Mouse (Mus musculus) heart, adult 9 months (tissue): ENCODE measurements at regions not wholly inside any gene's neighbourhood (a gene's known extent, or its start where the extent isn't known, plus 50 kb on each side); places are given as distances from the start of the nearest gene placed in this dataset.

Experiments
- DNase-seq, 2 experiments: peaks; one replicate each; pipeline ENCODE4 v3.0.0; 2022; ENCODE audit warnings: low spot score in 2 of 2

DNA sequence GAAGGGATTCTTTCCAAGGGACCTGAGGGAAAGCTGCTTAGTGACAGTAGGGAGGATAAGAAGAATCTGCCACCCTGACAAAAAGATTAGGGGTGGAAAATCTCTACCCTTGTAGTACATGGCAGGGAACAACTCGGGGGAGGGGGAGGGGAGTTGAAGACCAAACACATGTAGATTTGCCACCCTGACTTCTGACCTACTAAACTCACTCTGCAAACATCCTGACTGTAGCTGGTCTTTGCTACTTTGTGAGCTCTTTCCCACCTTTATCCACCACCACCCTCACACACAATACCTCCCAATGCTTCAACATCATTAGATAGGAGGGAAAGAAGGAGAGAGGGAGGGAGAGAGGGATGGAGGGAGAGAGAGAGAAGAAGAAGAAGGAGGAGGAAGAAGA lies 140.4 kb upstream of the BC052040 start:
- no peak for DNase-seq

DNA sequence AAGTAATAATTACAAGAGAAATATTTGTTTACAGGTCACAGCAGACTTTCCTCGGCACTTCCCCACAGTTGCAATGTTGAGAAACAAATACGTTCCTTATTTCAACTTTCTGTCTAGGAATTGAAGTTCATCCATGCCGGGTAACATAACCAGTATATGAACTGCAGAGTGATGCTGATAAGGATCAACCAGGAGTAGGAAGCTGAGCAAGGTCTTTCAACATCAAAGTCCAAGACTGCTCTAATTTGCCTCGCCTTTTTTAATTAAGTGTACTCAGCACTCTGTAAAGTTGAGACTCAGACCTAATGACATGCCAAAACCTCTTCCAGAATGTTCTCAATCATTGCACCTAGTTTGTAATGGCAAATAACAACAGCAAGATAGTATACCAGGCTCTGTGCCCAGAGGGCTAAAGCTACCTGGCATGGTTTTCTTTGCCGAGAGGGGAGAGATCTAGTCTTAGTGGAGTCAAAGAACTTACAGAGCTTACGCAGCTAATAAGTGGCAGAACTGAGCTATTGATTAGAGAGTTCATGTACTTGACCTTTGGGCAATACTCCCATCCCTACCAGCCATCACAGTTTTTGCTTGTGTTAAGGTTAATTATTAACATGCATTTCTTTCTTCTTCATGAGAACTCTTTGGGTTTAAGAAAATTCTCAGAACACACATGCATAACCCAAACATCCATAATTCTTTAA lies 131.6 kb upstream of the BC052040 start:
- DNase-seq, result no peak

DNA sequence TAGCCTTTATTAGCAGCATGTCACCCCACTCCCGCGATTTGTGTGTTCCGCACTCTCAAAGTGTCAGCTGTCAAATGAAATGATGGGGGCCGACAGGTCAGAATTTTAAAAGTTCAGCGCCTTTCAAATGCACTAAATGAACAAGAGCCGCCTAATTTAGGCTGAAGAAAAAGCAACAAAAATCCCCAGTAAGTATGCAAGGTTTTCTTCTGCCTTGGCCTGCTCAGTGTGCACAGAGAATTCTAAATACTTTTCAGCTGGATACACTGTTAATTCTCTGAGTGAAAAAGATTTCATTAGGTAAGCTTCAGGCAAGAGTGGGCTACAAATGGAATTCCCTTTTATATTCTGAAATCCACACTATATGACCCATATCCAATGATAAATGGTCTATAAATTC lies 125.9 kb upstream of the BC052040 start:
- DNase-seq, result no peak

DNA sequence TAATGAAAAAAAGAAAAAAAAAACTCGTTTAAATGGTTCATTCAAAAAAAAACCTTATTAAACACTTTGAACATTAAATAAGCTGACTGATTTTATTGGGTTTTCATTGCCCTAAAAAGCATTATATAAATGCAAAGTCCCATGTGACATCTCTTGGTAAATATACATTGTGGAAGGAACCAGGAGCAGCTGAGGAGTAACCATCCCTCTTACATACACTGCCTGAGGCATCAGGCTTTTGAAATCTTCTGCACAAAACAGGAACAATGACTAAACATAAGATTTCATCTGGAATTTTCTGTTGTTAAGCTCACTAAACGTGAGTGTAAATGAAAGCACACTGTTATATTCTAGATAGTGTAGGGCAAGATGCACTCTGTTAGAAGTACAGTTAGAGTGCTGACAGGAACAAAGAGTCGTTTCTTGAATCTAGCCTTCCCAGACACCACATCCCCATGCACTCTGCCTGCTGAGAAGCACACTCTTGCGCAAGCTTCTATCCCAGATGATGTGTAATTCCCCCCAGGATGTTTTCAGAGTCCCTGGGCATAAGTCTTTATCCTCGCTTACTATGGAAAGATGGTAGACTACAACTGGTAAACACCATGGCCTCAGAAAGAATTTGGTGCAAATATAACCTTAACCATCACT lies 125.0 kb upstream of the BC052040 start:
- DNase-seq, result no peak

DNA sequence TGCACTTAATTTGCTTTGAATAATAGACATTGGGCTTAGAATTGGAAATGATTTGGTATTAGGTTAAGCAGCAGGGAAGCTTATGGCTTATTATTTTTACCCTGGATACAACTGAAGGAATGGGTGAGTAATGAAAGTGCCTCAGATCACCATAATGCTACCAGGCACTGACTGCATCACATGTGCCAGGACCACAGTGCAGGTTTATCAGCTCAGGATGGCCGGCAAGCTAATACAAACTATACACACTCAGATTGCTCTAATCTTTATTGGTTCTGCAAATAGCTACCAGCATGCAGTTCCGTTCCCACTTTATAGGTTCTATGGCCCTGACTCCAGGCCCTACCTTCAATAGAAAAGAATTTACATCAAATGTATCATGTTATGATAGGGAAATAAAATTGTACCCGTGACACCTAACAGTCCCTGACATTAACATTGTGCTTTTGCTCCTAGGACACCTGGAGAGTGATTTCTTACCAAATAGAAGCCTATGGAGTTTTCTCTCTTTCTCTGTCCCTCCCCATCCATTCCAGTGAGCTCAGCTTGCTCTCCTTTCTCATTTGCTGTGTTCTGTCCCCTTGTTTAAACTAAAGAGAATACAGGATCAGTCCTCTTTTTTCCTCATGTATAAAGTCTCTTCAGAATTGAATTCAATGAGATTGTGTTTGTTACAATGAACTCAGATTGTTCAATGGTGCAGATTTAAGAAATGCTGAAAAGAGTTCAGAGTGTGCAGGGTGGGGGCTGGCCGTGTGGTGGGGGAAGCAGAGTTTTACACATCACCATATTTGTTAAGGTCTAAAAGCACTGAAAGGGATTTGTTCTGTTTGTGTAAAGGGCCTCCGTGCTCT lies 121.3 kb upstream of the BC052040 start:
- DNase-seq, result no peak

DNA sequence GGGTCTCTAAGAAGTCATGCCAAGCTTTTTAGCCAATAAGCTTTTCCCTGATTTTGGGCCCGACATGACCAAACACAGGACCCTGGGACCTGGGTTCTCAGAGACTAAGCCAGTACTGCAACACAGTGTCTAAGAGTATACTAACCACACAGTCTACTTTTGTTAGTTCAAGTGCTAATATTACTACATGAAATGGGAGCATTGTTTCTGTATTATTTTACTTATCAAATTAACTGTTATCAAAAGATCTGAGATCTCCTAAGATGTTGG lies 120.7 kb upstream of the BC052040 start:
- DNase-seq, result no peak

DNA sequence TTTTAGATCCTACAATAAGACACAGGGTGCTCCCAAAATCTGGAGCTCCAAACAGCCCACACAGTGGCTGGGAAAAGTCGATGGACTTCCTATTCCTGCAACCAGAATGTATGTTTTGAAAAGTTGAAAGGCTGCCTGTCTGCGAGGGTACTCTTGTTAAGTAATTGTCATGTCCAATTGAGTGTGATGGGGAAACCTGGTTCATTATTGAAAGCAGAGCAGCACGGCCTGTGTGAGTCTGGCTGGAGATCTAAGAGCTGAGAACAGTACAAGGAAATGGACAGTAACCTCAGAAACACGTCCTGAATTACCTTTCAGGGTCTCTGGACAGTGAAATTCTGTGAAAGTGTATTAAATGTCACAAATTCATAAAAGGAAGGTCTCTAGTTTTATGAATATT lies 115.3 kb upstream of the BC052040 start:
- no peak for DNase-seq

DNA sequence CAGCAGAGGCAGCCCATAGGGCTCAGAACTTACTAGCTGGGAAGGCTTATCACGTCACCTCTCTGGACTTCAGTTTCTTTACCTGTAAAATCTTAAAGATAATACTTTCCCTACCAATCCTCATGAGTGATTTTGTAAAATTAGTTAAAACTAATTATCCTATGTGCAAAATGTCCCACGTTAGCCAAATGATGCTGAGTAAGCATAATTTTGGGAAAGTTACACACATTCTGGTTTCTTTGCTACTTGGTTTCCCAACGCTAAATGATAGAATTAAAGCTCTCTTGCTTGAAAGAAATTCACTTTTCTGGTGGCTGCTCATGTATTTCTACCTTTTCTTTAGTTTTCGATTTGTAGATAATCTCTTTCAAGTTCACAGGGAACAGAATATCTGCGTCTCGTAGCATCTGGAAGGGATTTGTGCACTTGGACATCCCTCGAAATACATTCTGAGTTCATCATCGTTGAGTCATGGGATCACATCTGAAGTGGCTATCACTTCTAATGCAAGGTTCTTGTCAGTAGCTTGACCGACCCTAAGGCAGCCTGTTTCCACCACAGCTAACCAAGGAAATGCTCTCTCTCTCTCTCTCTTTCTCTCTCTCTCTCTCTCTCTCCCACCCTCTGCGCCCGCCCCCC lies 114.3 kb upstream of the BC052040 start:
- no peak for DNase-seq

DNA sequence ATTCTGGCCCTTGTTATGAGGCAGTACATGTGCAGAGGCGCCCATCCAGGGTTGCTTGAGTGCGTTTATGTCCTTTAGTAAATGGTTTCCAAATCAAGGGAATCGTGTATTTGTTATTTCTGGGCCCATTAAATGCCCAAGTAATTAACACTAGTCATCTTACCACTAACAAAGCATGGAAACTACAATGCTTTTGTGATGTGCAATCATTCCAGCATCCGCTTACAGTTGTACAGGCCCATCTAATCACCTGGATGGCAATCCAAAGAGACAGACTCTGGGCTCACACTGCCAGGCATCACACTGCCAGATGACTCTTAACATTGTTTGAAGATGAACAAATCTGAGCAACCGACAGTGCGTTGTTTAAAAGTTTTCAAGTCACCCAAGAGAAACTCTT lies 113.6 kb upstream of the BC052040 start:
- no peak for DNase-seq

DNA sequence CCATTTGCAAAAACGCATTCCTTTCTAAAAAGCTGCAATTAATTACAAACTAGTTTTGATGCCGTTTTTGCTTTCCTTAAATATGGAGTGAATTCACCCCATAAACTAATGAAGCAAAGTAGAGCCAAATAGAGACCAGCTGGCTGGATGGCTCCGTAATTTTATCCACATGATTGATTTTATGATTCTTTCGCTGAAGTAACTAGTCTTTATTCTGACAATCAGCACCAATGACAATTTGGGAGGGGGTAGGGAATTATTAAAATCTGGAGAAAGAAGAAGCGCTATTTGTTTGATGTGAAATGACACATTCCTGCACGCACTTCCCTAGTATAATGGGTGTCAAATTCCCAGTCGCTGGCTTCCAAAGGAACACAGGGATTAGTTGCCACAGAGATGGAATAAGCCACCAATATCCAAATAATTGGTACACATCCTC lies 113.0 kb upstream of the BC052040 start:
- DNase-seq, result no peak

DNA sequence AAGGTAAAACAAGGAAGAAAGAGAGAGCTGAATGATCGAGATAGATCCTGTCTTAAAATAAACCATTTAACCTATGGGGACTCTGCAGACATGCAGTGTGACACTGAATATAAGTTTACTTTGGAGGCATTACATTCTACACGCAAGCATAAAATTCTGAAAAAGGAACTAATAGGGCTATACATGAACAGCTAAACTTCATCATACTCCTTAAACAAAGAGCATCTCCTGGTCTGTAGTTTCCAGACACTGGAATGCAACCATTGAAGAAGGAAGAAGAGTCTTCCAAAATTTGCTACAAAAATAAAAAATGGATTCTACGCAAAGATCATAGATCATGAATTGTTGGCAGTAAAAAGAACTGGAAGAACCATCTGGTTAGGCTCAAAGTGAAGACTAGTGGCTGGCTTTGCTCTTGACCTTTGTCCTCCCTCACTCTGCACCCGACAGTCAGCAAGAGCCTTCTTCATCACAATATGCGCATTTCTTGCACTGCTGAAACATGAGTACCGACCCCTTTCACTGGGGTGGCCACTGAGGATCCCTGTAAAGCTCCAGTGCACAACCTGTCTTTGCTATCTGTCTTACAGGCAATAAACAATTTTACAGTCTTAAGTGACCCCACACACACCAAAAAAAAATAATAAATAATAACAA lies 112.2 kb upstream of the BC052040 start:
- DNase-seq, result no peak

DNA sequence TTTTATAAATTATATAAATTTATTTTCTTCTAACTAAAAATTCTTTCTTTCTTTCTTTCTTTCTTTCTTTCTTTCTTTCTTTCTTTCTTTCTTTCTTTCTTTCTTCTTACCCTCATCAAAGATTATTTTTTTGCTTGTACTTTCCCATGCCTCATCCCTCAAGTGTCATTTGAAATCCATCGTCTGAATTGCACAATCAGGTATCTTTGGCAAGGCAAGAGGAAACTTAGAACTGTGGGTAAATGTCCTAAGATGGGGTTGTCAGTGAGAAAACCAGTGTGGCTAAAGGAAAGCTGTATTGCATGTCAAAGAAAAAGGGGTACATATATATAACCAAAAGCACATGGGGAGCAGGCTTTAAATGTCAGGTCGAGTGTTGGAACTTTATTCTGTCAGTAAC lies 109.1 kb upstream of the BC052040 start:
- no peak for DNase-seq

DNA sequence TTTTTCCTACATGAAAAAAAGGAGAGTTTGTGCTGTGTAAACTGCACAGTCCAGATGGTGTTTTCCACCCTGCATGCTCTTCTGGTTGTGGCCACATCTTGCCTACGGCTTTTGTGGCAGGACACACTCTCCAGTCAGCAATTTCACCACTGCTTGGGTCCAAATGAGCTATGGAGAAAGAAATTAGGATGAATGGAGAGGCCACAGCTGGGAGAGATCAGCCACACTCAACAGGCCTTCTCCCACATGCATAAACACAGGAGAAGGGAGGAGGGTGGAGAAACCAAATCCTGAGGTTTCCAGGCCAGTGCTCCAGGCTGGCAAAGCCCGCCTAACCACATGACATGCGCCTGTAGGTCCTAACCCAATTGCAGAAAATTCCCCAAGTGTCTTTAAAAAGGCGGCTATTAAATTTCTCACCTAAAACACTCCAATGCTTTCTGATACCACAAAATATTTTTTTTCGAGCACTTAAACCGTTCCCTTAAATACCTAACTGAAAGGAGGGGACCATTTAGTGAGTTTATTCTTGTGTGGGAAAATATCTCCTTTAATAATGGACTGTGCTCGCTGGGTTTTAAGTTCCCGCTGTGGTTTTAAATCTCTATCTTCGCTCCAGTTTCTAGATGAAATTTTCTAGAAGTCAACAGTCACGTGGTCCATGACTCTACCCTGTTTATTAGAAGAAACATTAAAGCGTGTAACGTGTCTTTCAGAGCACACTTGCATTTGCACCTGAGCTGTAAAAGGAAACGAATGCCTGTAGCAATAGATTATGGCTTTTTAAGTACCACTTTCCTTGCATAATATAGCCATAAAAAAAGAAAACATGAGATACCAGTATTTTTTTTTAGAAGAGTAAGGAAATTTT lies 97.9 kb upstream of the BC052040 start:
- peak; percentile 36 to 43 for DNase-seq

DNA sequence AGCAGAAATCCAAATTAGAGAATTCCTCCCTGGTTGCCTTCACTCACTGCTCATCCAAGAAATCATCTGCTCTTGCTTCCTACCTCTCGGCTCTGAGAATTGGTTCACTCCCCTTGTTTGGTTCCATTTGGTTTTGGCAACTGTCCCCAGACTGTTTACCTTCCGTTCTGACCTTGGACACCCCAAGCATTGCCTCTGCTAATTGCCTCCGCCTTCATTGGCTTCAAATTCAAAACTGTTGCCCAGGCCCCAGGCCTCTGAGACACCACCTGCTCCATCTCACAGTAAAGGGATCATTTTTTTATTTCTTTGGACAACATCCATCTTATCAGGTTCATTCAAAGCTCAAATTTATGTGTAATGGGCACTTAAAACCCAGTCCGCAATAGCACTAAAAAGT lies 93.1 kb upstream of the BC052040 start:
- DNase-seq, result no peak

DNA sequence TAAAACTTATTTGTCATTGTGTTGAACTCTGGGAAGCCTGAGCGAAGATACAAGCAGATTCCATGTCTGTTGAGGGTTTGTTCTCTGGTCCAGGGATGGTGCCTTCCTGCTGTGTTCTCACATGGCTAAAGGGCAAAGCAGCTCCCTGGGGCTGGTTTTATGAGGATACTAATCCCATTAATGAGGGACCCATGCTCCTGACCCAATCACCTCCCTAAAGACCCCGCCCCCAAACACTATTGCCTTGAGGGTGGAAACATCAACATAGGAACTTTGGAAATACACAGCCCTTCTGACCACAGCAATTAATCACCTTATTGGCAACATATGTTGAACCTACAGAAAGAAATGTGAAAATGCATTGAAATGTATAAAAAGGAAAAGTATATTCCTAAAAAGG lies 88.5 kb upstream of the BC052040 start:
- DNase-seq, result no peak

DNA sequence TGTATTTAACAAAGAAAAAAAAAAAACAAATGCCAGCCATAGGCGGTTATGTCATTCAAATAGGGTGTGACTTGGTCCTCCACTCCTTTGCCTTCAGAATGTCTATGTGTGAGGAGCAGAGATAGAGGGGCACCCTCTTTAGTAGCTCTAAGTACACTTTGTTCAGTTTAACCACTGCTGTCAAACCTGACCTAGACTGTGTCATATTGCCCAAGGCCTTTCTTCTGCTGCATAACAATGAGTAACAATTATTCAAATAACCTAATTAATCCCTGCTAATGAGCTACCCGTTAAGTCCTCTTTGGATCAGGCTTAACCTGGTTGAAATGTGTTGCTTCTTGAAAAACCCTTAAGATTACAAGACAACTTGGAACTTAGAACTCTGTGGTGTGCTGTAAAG lies 81.6 kb upstream of the BC052040 start:
- DNase-seq, result no peak

DNA sequence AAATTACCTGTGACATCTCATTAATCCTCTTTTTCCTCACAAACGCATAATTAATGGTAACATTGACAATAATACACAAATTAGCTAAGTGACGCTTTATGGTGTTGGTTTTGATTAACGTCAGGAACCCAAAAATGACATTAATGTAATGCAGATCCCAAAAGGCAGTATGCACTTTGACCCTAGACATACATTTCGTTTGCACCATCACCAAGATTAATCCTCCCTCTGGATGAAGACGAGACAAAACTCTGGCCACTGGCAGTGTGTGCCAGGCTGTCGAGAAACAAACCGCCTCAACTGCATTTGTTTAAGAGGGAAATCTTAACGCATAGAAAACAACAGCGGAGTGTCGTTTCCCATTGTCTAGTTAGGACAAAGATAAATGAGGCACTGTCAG lies 72.0 kb upstream of the BC052040 start:
- no peak for DNase-seq

DNA sequence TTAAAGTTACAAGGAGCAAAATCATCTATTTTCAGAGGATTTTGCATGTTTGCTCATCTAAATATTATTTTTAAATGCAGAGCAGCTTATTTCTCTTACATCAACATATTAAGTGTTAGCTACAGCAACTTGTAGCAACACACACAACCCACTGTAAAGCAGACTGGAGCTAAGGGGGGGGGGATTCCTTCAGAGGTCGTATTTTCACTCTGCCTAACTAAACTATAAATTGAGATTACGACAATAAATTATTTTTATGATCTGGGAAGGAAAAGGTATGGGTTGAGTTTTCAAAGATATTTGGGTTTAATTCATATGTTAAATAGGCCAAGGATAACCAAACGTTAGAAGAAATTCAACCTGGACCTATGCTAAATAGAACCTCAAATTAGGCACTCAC lies 70.4 kb upstream of the BC052040 start:
- no peak for DNase-seq

DNA sequence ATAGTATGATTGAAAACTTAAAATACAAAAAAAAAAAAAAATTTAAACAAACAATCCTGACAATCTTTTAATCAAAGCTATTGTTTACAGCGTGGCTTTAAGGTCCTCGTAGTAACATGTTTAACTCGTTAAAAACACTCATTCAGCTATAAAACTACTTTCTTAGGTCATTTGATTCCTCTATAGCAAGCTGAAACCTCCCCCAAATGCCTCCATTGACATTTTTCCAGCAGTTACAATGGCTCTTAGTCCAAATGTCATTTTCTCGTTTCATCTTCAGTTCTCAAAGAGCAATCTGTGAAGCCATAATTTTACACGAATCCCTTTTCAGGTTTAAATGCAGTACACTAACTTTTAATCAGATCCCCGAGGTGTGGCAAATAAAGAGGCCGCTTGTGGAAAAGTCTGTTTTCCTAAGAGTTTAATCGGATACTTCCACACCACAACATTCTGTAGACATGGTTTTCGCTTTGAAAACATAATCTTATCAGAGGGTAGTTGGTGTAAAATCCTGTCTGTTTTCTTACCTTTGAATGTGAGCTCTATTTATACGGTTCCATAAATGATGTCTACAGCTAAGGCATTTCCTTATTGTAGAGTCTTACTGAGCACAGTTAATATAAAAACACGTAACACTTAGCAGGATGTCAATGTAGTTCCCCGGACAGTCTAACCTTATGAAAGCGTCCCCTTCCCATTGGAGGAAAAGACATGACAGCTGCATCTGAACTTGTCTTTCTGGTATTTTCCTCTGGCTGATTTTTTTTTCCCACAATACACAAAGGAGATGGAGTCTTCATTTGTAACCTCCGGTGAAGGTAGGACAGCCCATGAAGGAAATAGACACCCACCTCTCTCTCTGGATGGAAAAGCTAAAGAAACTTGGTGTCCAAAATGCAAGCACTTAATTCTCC lies 69.6 kb upstream of the BC052040 start:
- DNase-seq, result no peak

DNA sequence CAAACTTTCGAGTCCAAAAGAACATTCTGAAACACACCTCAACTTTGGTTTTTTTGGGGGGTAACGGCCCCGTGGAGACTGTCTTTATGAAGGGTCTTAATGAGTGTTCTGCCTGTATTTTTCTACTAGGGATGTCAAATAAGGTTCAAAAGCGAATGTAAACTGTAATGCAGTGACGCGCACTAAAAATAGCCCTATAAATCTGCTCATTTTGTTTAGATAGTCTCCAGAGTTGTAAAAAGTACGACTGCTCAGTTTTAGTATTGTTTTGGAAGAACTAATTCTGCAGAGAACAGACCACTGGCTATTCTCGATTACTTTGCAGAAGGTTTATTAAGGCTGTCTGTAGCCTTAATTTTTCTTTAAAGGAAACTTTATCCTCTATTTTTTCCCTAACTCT lies 68.6 kb upstream of the BC052040 start:
- DNase-seq, result no peak
